Mouse (Mus musculus): ENCODE data around the gene Tnnc1.

DNA sequence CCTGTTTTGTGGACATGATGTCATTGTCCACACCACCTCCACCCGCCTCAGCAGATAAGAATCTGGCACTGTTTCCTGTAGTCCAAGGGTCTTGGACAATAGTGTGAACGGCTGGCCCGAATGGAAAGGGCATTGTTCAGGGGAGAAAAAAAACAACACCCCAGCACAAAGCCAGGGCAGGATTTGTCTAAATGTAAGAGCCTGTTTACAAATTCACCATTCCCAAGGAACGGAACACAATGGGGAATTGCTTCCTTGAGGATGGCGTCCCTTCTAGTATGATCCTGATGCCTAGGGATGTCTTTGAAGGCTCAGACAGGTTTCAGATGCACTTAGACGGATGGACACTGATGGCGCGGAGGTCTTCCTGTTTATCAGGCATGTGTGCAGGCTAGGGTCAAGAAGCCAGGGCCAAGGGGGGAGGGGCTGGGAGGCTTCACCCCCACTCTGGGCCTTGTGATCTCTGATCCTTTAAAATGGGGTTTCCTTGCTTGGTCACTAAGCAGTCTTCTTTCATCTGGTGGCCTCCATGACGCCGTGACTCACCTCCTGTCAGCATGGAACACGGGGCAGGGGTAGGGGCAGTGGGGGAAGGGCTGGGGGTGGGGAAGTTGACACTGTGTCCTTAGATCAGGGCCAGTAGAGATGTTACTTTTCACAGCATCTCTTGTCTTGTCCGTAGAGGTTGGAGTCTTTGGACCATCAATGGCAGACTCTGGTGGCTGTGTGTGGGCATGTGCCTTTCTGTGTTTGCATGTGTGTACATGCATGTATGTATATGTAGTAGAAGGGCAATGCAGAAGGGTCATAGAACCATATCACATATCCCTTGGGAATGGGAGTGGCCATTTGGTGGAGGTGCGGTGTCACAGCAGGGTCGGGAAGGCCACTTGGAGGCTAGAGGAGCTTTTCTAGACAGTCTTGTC lies 25.2 kb downstream of the Tnnc1 start:
- TF ChIP-seq EP300 (IDR thresholded peaks at IDR 0.05) (peak; percentile 98), CTCF (IDR thresholded peaks at IDR 0.05) (no peak)

Measured in lung, postnatal 0 days (tissue).